Mouse (Mus musculus) kidney, postnatal 10 days (tissue): ENCODE measurements at regions not wholly inside any gene's neighbourhood (a gene's known extent, or its start where the extent isn't known, plus 50 kb on each side); places are given as distances from the start of the nearest gene placed in this dataset.

Source experiments
- DNase-seq: peaks from one replicate; pipeline ENCODE4 v3.0.0; 2021; ENCODE audit warnings: mixed read lengths

GRCm38 (mm10) chr11:38938124-38938883 is 1702.5 kb upstream of the Tenm2 start:
- DNase-seq: peak; percentile 11
